Mouse (Mus musculus): ENCODE measurements around the gene Wwc1. TPM values are rescaled to one million over a fixed set of nuclear protein-coding genes. Genes with fewer than 3 reads are reported as not detected.

The Wwc1 gene
- total and polyA plus RNA-seq, 3 experiments = 0.89 to 8.7 (median 2.0) TPM

DNA sequence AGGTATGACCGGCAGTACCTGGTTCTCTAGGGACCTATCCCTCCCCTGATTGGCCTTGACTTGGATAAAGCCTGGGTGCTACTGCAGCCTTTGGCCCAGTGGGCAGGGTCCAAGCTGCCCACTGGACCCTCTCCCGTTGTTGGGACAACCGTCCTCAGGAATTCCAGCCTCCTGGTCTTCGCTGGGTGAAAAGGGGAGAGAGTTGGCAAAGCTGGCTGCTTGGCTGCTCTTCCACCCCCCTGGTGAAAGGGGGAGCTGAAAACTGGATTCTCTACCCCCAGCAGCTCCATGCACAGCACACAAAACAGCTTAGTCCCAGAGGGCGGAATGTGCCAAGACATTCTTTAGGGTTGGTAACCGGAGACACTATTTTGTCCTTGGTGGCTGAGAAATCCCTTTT lies 3.8 kb downstream of the Wwc1 start:
- Histone ChIP-seq H3K27me3 (replicated peaks) (no peaks in the 10 kb centered on the region), H3K4me1 (ENCODE audit: control insufficient read depth in 1 of 2, insufficient read depth in 2 of 2) (peaks cover 0 to 9% of the 10 kb centered on the region in 2 experiments; a peak in 1 of 4 replicates), H3K36me3 (replicated peaks in 1 of 2; ENCODE audit: control insufficient read depth in 1 of 2, insufficient read depth in 1 of 2, low read length in 1 of 2) (no peaks in the 10 kb centered on the region), H3K27ac (ENCODE audit: insufficient read depth, low read depth) (no peak overlapping the region), H3K4me2 (ENCODE audit: insufficient read depth, low read depth, poor library complexity, severe bottlenecking) (no peak overlapping the region), H3K9me3 (replicated peaks; ENCODE audit: low read length) (peaks cover 4% of the 10 kb centered on the region), H3K4me3 (replicated peaks in 1 of 3; ENCODE audit: low read depth in 2 of 3, low read length in 2 of 3, poor library complexity in 1 of 3) (no peak overlapping the region), H3K79me2 (replicated peaks; ENCODE audit: control insufficient read depth, extremely low read depth, insufficient read depth, poor library complexity, severe bottlenecking) (no peaks in the 10 kb centered on the region), H3K9ac (ENCODE audit: insufficient read depth, low read depth) (no peak overlapping the region)
- no peak for TF ChIP-seq TCF12 (IDR thresholded peaks at IDR 0.05; ENCODE audit: low read depth, low read length)
- no peak for TF ChIP-seq USF2 (conservative IDR thresholded peaks at IDR 0.05; ENCODE audit: low read depth, low read length)
- no peak for TF ChIP-seq MEF2A (IDR thresholded peaks at IDR 0.05; ENCODE audit: borderline replicate concordance, low read depth, low read length)
- TF ChIP-seq CHD1 (IDR thresholded peaks at IDR 0.05; ENCODE audit: low read depth, low read length) = no peak
- no peak for TF ChIP-seq UBTF (IDR thresholded peaks at IDR 0.05; ENCODE audit: low read depth, low read length)
- TF ChIP-seq KAT2A (IDR thresholded peaks at IDR 0.05; ENCODE audit: insufficient replicate concordance, low read length) = no peak
- no peak for TF ChIP-seq TBP (conservative IDR thresholded peaks at IDR 0.05; ENCODE audit: low read depth, low read length)
- no peak for TF ChIP-seq POLR2AphosphoS2 (IDR thresholded peaks at IDR 0.05; ENCODE audit: low read depth, low read length)
- TF ChIP-seq NRF1 (IDR thresholded peaks at IDR 0.05; ENCODE audit: low read depth, low read length) = no peak
- no peak for TF ChIP-seq MXI1 (IDR thresholded peaks at IDR 0.05; ENCODE audit: low read depth, low read length)
- TF ChIP-seq ZNF384 (IDR thresholded peaks at IDR 0.05; ENCODE audit: low read depth, low read length) = no peak
- no peak for TF ChIP-seq ZC3H11A (IDR thresholded peaks at IDR 0.05; ENCODE audit: low read depth, low read length)
- TF ChIP-seq MAZ (IDR thresholded peaks at IDR 0.05; ENCODE audit: low read depth, low read length) = no peak
- TF ChIP-seq NELFE (IDR thresholded peaks at IDR 0.05; ENCODE audit: low read depth, low read length) = no peak
- no peak for TF ChIP-seq USF1 (IDR thresholded peaks at IDR 0.05; ENCODE audit: low read depth, low read length)
- no peak for TF ChIP-seq IRF4 (IDR thresholded peaks at IDR 0.05; ENCODE audit: low read depth, low read length)
- TF ChIP-seq BHLHE40 (IDR thresholded peaks at IDR 0.05; ENCODE audit: low read depth, low read length) = no peak
- no peak for TF ChIP-seq SIN3A (IDR thresholded peaks at IDR 0.05; ENCODE audit: low read length)
- no peak for TF ChIP-seq RAD21 (IDR thresholded peaks at IDR 0.05; ENCODE audit: low read depth, low read length)
- no peak for TF ChIP-seq CHD2 (IDR thresholded peaks at IDR 0.05; ENCODE audit: low read length)
- in situ Hi-C loops (cut with MboI; ENCODE audit: low pct_ligation_motif_present, low pct_unique_long_range_greater_than_20kb, low sequenced_read_pairs) (loop anchor here (25.0 kb wide), 1 partner anchor 289 kb away; no protein-coding TSS in a partner anchor), dilution Hi-C loops (cut with MboI; ENCODE audit: extremely low pct_ligation_motif_present, extremely low pct_unique_long_range_greater_than_20kb, low sequenced_read_pairs) (no loop called here)
- DNase-seq (ENCODE audit: extremely low read depth) = no peak
